Mouse (Mus musculus) ES-E14 (cell line): ENCODE results near the gene Gcn1l1.

ENCODE experiments used
- CHD2 ChIP-seq: IDR thresholded peaks from 2 replicates; pipeline ENCODE4 v1.6.1; 2014; ENCODE audit warnings: mild to moderate bottlenecking, low read depth, low read length, inconsistent platforms
- ZNF384 ChIP-seq: IDR thresholded peaks from 2 replicates; pipeline ENCODE4 v1.6.1; 2012; ENCODE audit warnings: low read depth, low read length, inconsistent platforms

- TF ChIP-seq CHD2 (no peak), ZNF384 (no peak)
These were observed 102.2 kb downstream of the Gcn1l1 start for GRCm38 (mm10) chr5:115667210-115667609.
